Mouse (Mus musculus) stomach, embryonic 15.5 days (tissue): ENCODE results near the gene Vav1. TPM values are rescaled to one million over a fixed set of nuclear protein-coding genes. Genes with fewer than 3 reads are reported as not detected.

Experiments used
- ATAC-seq: fragments of 200-750 bp; cut with Nextera tagmentation; 2 replicates; pipeline ENCODE4 v1.8.0; 2017; ENCODE audit warnings: low read depth, moderate number of reproducible peaks, moderate TSS enrichment; ENCODE audit not compliant: insufficient read depth, low FRiP score
- H3K27ac ChIP-seq: fragments of 300-500 bp; sonication (generic); 2 replicates; pipeline ENCODE4 v1.5.1; 2015; ENCODE audit warnings: mild to moderate bottlenecking, inconsistent platforms
- H3K27me3 ChIP-seq: fragments of 300-500 bp; sonication (generic); replicated peaks from 2 replicates; pipeline ENCODE4 v1.6.1; 2015; ENCODE audit warnings: inconsistent platforms
- H3K36me3 ChIP-seq: fragments of 300-500 bp; sonication (generic); 2 replicates; pipeline ENCODE4 v1.6.1; 2015; ENCODE audit warnings: inconsistent platforms
- H3K4me1 ChIP-seq: fragments of 300-500 bp; sonication (generic); 2 replicates; pipeline ENCODE4 v1.6.1; 2015; ENCODE audit warnings: inconsistent platforms
- H3K4me2 ChIP-seq: fragments of 300-500 bp; sonication (generic); 2 replicates; pipeline ENCODE4 v1.6.1; 2015; ENCODE audit warnings: mild to moderate bottlenecking, inconsistent platforms
- H3K4me3 ChIP-seq: fragments of 300-500 bp; sonication (generic); replicated peaks from 2 replicates; pipeline ENCODE4 v1.5.1; 2015; ENCODE audit warnings: inconsistent platforms
- H3K9ac ChIP-seq: fragments of 300-500 bp; sonication (generic); 2 replicates; pipeline ENCODE4 v1.6.1; 2015; ENCODE audit warnings: inconsistent platforms
- H3K9me3 ChIP-seq: fragments of 300-500 bp; sonication (generic); 2 replicates; pipeline ENCODE4 v1.6.1; 2016; ENCODE audit warnings: inconsistent platforms
- WGBS: fragments of 180-500 bp; shearing (Covaris S2); methylation state at CpG from one replicate; pipeline ENCODE4 v1.1.7; 2015; 5-methylcytosine and 5-hydroxymethylcytosine counted together
- polyA plus RNA-seq: library from polyadenylated mRNA; unstranded; fragments of >200 nt; fragmentation: Nextera tagmentation; extraction: Ambion mirVana; gene quantifications from 2 replicates; pipeline ENCODE4 v1.2.1, GENCODE M21; 2015

The Vav1 gene
- polyA plus RNA-seq, 1 experiment from 2014 or later: 4.4 TPM

GRCm38 (mm10) chr17:57246663-57247392 is 32.1 kb upstream of the Vav1 start:
- WGBS: 2% methylated on average over 18 of the region's 18 CpGs
- ATAC-seq: no peak
- peaks cover 16% of the 10 kb centered on the region; the same call in 1 of the 2 replicates for H3K36me3 ChIP-seq
- H3K9ac ChIP-seq: peak overlapping the region; percentile 67
- peak overlapping the region; percentile 95 for H3K27ac ChIP-seq
- H3K4me1 ChIP-seq: peaks cover 21% of the 10 kb centered on the region
- peak overlapping the region; percentile 87 for H3K4me3 ChIP-seq
- no peaks in the 10 kb centered on the region for H3K27me3 ChIP-seq
- H3K9me3 ChIP-seq: no peaks in the 10 kb centered on the region
- H3K4me2 ChIP-seq: peak overlapping the region; percentile 77

GRCm38 (mm10) chr17:57247393-57248200 is 31.3 kb upstream of the Vav1 start:
- under 1% methylated on average over 46 of the region's 46 CpGs for WGBS
- peak overlapping the region; percentile 95 for H3K27ac ChIP-seq
- 0 out of 2 replicates have a peak, but pooled peaks cover 11% of the 10 kb centered on the region for H3K36me3 ChIP-seq
- peak overlapping the region; percentile 87 for H3K4me3 ChIP-seq
- H3K9me3 ChIP-seq: no peaks in the 10 kb centered on the region
- ATAC-seq: peak; percentile 90
- peak overlapping the region; percentile 91 for H3K4me2 ChIP-seq
- H3K4me1 ChIP-seq: peaks cover 21% of the 10 kb centered on the region
- peak overlapping the region; percentile 67 for H3K9ac ChIP-seq
- no peaks in the 10 kb centered on the region for H3K27me3 ChIP-seq

GRCm38 (mm10) chr17:57248201-57248699 is 30.6 kb upstream of the Vav1 start, which contains the start of gene Gpr108:
TSS of gene Gpr108 (minus strand) at chr17:57248446.
- Histone ChIP-seq H3K36me3 (0 out of 2 replicates have a peak, but pooled peaks cover 7% of the 10 kb centered on the region), H3K4me2 (peak within 1 kb of the TSS; percentile 91), H3K27me3 (no peaks in the 10 kb centered on the region), H3K4me1 (peaks cover 21% of the 10 kb centered on the region), H3K4me3 (peak within 1 kb of the TSS; percentile 87), H3K9ac (peak within 1 kb of the TSS; percentile 67), H3K27ac (peak within 1 kb of the TSS; percentile 95), H3K9me3 (no peaks in the 10 kb centered on the region)
- ATAC-seq: peak; percentile 47
- WGBS: under 1% methylated on average over 12 of the region's 12 CpGs

- H3K4me2 ChIP-seq: peak overlapping the region; percentile 91
- no peaks in the 10 kb centered on the region for H3K9me3 ChIP-seq
- 0 out of 2 replicates have a peak, but pooled peaks cover 10% of the 10 kb centered on the region for H3K36me3 ChIP-seq
- no peak overlapping the region for H3K9ac ChIP-seq
- WGBS: 9% methylated on average over 13 of the region's 13 CpGs
- H3K27me3 ChIP-seq: no peaks in the 10 kb centered on the region
- no peak for ATAC-seq
- H3K4me3 ChIP-seq: peak overlapping the region; percentile 87
- peaks cover 21% of the 10 kb centered on the region for H3K4me1 ChIP-seq
- H3K27ac ChIP-seq: peak overlapping the region; percentile 92
Observed at GRCm38 (mm10) chr17:57248771-57249170, 30.1 kb upstream of the Vav1 start.

GRCm38 (mm10) chr17:57249186-57250181 is 29.4 kb upstream of the Vav1 start, which contains the start of gene Trip10:
TSS of gene Trip10 (plus strand) at chr17:57249455.
- ATAC-seq: peak; percentile 32
- WGBS: under 1% methylated on average over 52 of the region's 52 CpGs
- H3K9me3 ChIP-seq: no peaks in the 10 kb centered on the region

GRCm38 (mm10) chr17:57250461-57251160 is 28.3 kb upstream of the Vav1 start:
- Histone ChIP-seq H3K27ac (peak overlapping the region; percentile 88), H3K36me3 (peaks cover 18% of the 10 kb centered on the region; the same call in 1 of the 2 replicates), H3K9ac (peak overlapping the region; percentile 60), H3K4me2 (peak overlapping the region; percentile 91), H3K4me1 (peaks cover 21% of the 10 kb centered on the region), H3K9me3 (no peaks in the 10 kb centered on the region), H3K4me3 (peak overlapping the region; percentile 87), H3K27me3 (no peaks in the 10 kb centered on the region)
- no peak for ATAC-seq
- 2% methylated on average over 33 of the region's 33 CpGs for WGBS

More at GRCm38 (mm10) chr17:57249186-57250181, 29.4 kb upstream of the Vav1 start, which contains the start of gene Trip10:
- peak within 1 kb of the TSS; percentile 92 for H3K27ac ChIP-seq
- peaks cover 21% of the 10 kb centered on the region for H3K4me1 ChIP-seq
- H3K9ac ChIP-seq: peak within 1 kb of the TSS; percentile 60
- H3K4me2 ChIP-seq: peak within 1 kb of the TSS; percentile 91
- peak within 1 kb of the TSS; percentile 87 for H3K4me3 ChIP-seq
- 0 out of 2 replicates have a peak, but pooled peaks cover 14% of the 10 kb centered on the region for H3K36me3 ChIP-seq
- no peaks in the 10 kb centered on the region for H3K27me3 ChIP-seq

GRCm38 (mm10) chr17:57251431-57251830 is 27.5 kb upstream of the Vav1 start:
- Histone ChIP-seq H3K4me1 (peaks cover 20% of the 10 kb centered on the region), H3K4me2 (peak overlapping the region; percentile 91; the same call in 1 of the 2 replicates), H3K9me3 (no peaks in the 10 kb centered on the region), H3K36me3 (peaks cover 19% of the 10 kb centered on the region; the same call in 1 of the 2 replicates), H3K4me3 (peak overlapping the region; percentile 87; the same call in 1 of the 2 replicates), H3K27me3 (no peaks in the 10 kb centered on the region), H3K27ac (no peak overlapping the region), H3K9ac (no peak overlapping the region)
- ATAC-seq: no peak
- WGBS: 92% methylated on average over 3 of the region's 3 CpGs

GRCm38 (mm10) chr17:57253306-57253705 is 25.6 kb upstream of the Vav1 start:
- Histone ChIP-seq H3K27me3 (no peaks in the 10 kb centered on the region), H3K4me3 (no peak overlapping the region), H3K36me3 (peaks cover 30% of the 10 kb centered on the region), H3K4me2 (no peak overlapping the region), H3K9me3 (no peaks in the 10 kb centered on the region), H3K9ac (no peak overlapping the region), H3K27ac (no peak overlapping the region), H3K4me1 (peaks cover 15% of the 10 kb centered on the region)
- 59% methylated on average over 6 of the region's 6 CpGs for WGBS
- ATAC-seq: no peak

- Histone ChIP-seq H3K27me3 (no peaks in the 10 kb centered on the region), H3K4me3 (no peak overlapping the region), H3K4me2 (no peak overlapping the region), H3K9ac (no peak overlapping the region), H3K9me3 (no peaks in the 10 kb centered on the region), H3K27ac (no peak overlapping the region), H3K4me1 (peaks cover 8% of the 10 kb centered on the region; the same call in 1 of the 2 replicates), H3K36me3 (peaks cover 46% of the 10 kb centered on the region)
- ATAC-seq: no peak
- WGBS: 93% methylated on average over 14 of the region's 14 CpGs
Observed at GRCm38 (mm10) chr17:57255354-57255753, 23.5 kb upstream of the Vav1 start.

- Histone ChIP-seq H3K27me3 (no peaks in the 10 kb centered on the region), H3K9ac (no peak overlapping the region), H3K4me1 (no peaks in the 10 kb centered on the region), H3K27ac (no peak overlapping the region), H3K9me3 (no peaks in the 10 kb centered on the region), H3K36me3 (peaks cover 60% of the 10 kb centered on the region), H3K4me3 (no peak overlapping the region), H3K4me2 (no peak overlapping the region)
- no peak for ATAC-seq
- 91% methylated on average over 22 of the region's 22 CpGs for WGBS
Observed at GRCm38 (mm10) chr17:57256921-57257485, 21.9 kb upstream of the Vav1 start.
